Mouse (Mus musculus) urinary bladder, adult 2 months (tissue): ENCODE data around the gene Ccdc116. TPM values are rescaled to one million over a fixed set of nuclear protein-coding genes. Genes with fewer than 3 reads are reported as not detected.
"Not testable (repeated sequence)": the region's sequence is repeated elsewhere in the genome, so short reads cannot be mapped to it uniquely, and the experiment has no call there.

Experiments
- DNase-seq: peaks from one replicate; pipeline ENCODE4 v3.0.0; 2022; ENCODE audit warnings: low spot score
- polyA plus RNA-seq: library from polyadenylated mRNA; depleted of rRNA; stranded (reverse); fragments of >200 nt; gene quantifications from 2 replicates; pipeline ENCODE4 v1.2.3, GENCODE M21; 2012; rRNA removed

Ccdc116 gene
- 4.9 and 5.5 TPM in 2 replicates for polyA plus RNA-seq

DNA sequence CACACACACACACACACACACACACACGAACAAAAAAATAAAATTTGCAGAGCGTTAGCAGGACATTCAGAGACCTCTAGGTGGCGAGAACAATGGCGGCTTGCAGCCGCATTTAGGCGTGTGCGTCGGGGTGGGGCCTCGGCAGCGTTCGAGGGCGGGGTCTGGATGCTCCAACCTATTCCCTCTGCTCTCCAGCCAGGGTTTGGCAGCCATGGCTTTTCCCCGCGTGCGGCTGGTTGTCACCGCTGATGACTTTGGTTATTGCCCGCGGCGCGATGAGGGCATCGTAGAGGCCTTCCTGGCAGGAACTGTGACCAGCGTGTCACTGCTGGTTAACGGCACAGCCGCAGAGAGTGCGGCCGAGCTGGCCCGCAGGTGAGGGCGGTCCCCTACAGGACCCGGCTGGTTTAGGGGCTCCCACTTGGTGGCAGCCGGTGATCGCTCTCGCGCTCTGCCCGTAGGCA, at the start of gene Ccdc116:
TSS of gene Ccdc116 (minus strand) at position 458 of the 464 bp plus-strand sequence.
- peak; percentile 42 for DNase-seq

GRCm38 (mm10) chr16:17193823-17194222, 46.8 kb upstream of the Ccdc116 start:
- no peak for DNase-seq

- DNase-seq, result no peak
These were observed 38.4 kb upstream of the Ccdc116 start for GRCm38 (mm10) chr16:17185475-17185874.

DNA sequence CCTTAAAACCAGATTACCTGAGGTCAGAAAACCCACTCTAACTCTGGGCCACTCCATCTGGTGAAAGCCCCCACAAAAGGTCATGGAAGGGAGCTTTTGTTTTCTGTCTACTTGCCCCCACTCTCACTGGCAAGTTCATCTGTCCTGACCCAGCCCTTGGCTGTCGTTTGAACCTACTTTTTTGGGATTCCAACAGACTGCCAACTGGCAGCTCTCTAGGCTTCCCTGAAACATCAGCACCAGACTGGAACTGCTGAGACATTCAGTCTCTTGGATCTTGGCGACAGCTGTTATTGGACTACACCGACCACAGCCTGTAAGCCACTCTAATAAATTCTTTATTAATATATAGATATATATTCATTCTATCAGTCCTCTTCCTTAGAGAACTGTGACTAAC, 36.0 kb upstream of the Ccdc116 start:
- DNase-seq, result no peak

DNA sequence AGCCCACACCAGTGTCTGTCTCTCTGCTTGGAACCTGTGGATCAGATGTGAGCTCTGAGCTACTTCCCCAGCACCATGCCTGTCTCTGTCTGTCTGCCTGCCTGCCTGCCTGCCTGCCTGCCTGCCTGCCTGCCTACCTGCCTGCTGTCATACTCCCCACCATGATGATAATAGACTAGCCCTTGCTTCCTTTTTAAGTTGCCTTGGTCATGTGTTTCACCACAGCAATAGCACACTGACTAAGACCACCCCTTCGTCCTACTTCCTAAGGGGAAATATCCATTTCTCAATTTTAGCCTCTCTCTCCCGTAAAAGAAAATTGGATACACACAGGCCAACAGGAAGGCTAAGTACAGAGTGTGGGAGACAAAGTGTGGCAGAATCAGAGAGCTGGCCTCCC, 35.1 kb upstream of the Ccdc116 start:
- DNase-seq, result no peak

DNA sequence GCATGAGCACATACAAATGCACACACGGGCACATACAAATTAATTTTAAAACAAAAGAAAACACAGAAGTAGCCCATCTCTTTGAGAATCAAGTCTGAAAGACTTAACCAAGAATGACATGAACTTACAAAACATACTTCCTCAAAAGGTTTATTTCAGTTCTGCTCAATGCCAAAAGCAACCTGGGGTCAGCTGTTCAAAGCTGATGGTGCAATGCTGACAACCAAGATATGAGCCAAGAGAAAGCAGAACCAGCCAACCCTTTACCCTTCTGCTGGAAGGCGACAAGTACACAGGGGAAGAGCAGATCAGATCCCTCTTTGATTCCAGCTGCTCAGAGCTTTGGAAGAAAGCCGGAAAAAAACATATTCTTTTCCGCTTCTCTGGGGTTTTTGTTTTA, 34.4 kb upstream of the Ccdc116 start:
- no peak for DNase-seq

DNA sequence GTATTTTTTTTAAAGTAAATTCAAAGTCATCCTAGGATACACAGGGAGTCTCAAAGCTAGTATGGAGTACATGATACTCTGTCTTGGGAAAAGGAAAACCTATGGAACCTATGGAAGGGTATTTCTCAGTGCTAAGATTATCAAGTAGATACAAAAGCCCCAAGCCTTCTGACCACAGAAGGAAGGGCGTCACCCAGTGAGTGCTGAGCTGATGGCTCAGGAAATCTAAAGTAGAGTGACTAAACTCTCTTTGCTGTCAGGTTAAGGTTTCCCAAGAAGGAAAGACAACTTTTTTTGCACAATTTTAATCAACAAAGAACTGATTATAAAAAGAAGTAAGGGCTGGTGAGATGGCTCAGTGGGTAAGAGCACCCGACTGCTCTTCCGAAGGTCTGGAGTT, 32.7 kb upstream of the Ccdc116 start:
- DNase-seq, result no peak

DNA sequence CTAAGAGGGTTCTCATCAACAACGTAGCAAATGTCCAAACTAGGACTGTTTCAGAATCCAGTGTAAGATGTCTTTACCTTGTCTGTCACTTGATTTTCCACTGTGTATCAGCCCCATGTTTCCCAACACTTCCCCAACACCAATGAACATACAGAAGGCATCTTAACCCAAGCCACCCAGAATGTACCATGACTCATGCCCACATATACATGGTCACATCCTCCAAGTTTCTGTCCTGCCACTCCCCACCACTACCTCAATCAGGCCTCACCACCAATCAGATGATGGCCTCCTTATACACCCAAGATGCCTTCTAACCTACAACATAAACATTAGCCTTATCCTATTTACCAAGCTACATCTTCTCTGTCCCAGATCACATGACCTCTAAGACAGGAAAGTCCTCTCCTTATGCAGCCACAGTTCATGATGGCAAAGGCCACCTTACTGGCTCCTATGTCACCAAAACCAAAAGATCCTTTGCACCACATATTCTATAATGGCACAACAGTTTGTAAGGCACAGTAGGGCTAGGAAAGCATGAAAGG, 30.7 kb upstream of the Ccdc116 start:
- no peak for DNase-seq

DNA sequence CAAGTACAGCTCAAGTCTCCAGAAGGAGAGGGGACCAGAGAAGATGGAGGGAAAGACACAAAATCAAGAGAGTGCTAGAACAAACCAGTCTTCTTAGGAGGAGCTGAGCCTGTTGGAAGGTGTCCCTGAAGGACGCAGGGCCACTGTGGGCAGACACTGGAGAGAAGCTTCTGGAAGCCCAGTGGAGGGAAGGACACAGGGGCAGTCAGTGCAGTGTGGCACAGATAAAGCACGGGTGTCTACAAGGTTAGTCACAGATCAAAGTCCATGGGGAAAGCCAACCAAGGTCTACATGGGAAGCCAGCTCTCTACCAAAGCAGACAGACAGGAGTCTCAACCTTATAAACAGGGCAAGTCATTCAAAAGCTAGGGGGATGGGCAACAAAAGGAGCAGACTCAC, 28.7 kb upstream of the Ccdc116 start:
- DNase-seq, result no peak

- no peak for DNase-seq
These were observed 21.0 kb upstream of the Ccdc116 start for GRCm38 (mm10) chr16:17168049-17168448.

DNA sequence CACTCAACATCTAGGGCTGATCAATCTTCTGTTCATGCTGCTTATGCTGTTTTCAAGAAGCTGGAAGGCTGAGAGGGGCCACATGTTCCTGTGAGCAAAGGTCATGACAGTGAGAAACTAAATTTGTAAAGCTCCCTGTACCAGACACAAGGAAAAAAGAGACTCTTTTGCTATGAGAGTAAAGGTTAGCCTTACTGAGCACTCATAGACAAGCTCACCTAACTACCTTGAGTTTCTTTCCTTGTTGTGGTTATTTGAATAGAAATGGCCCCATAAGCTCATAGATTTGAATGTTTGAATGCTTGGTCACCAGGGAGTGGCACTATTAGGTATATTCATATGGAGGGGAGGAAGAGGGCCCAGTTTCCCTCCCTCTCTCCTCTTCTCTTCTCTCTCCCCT, 20.1 kb upstream of the Ccdc116 start:
- DNase-seq, result no peak

DNA sequence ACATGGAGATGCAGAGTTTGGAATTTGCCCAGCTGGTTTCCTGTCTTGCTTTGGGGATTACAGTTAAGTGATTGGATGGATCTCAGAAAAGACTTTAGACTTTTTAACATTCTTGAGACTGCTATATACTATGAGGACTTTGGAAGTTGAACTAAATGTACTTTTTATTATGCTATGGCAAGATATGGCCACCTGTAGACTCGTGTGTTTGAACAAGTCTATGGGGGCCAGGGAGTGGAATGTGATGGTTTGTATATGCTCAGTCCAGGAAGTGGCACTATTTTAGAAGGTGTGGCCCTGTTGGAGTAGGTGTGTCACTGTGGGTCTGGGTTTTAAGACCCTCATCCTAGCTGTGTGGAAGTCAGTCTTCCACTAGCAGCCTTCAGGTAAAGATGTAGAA, 18.4 kb upstream of the Ccdc116 start:
- DNase-seq, result not testable (repeated sequence)

GRCm38 (mm10) chr16:17154346-17154745, 7.3 kb upstream of the Ccdc116 start:
- no peak for DNase-seq

- no peak for DNase-seq
These were observed 4.8 kb upstream of the Ccdc116 start for GRCm38 (mm10) chr16:17151874-17152273.

GRCm38 (mm10) chr16:17150520-17151258, 3.7 kb upstream of the Ccdc116 start:
- no peak for DNase-seq

DNA sequence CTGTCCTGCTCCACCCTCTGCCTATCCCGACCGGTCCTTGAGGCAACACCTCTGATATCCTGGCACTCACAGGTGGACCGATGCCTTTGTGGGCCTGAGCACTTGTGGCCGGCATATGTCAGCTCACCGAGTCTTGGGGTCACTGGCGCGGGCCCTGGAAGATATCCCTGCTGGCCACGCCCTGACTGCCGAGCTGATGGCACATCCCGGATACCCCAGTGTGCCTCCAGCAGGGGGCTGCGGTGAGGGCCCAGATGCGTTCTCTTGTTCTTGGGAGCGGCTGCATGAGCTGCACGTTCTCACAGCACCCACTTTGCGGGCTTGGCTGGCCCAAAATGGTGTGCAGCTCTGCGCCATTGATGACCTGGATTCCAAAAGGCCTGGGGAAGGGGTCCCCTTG, 1.1 kb upstream of the Ccdc116 start:
- no peak for DNase-seq

- DNase-seq, result no peak
These were observed 431 bp upstream of the Ccdc116 start for GRCm38 (mm10) chr16:17147391-17147929.

GRCm38 (mm10) chr16:17144339-17144738, 2.7 kb downstream of the Ccdc116 start, which contains the start of gene Ydjc:
Ydjc (plus strand) TSS chr16:17144621.
- DNase-seq, result no peak

DNA sequence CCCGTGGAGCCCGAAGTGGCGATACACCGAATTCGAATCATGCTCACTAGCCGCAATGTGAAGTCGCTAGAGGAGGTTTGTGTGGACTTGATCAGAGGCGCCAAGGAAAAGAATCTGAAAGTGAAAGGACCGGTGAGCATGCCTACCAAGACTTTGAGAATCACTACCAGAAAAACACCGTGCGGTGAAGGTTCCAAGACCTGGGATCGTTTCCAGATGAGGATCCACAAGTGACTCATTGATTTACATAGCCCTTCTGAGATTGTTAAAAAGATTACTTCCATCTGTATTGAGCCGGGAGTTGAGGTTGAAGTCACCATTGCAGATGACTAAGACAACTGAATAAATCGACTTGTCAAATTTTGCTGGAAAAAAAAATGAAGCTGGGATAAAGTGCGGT, 9.7 kb downstream of the Ccdc116 start:
- no peak for DNase-seq

- DNase-seq, result no peak
These were observed 14.2 kb downstream of the Ccdc116 start for GRCm38 (mm10) chr16:17132906-17133200.

- DNase-seq, result peak; percentile 87
These were observed 14.7 kb downstream of the Ccdc116 start, which contains the start of gene Sdf2l1 for GRCm38 (mm10) chr16:17132089-17132905. Sdf2l1 (minus strand) TSS chr16:17132383.
